Mouse (Mus musculus) MEL (cell line): ENCODE results near the gene Cdc20. TPM values are rescaled to one million over a fixed set of nuclear protein-coding genes. Genes with fewer than 3 reads are reported as not detected.

Source experiments
- DNase-seq: peaks from one replicate; pipeline ENCODE4 v3.0.0; 2011; ENCODE audit warnings: low read depth, low spot score
- H3K27ac ChIP-seq: 2 replicates; pipeline ENCODE4 v1.5.1; 2012; ENCODE audit warnings: low read depth, mild to moderate bottlenecking, control low read depth, low read length, moderate library complexity; ENCODE audit not compliant: control insufficient read depth
- H3K27me3 ChIP-seq, 2 experiments: fragments of 150-350 bp in 1 of 2; sonication (generic) in 1 of 2; 2 replicates each; pipeline ENCODE4 v1.6.1; 2012; ENCODE audit warnings: low read length in 2 of 2, mild to moderate bottlenecking in 2 of 2, improper control_type of control experiment in 1 of 2, moderate library complexity in 1 of 2; ENCODE audit not compliant: insufficient read depth in 2 of 2, control insufficient read depth in 1 of 2
- H3K36me3 ChIP-seq, 2 experiments: 2 replicates each; pipeline ENCODE4 v1.6.1; 2012 to 2014; ENCODE audit warnings: low read length in 2 of 2, improper control_type of control experiment in 1 of 2, inconsistent platforms in 1 of 2, mild to moderate bottlenecking in 1 of 2; ENCODE audit not compliant: insufficient read depth in 2 of 2, control insufficient read depth in 1 of 2
- H3K4me1 ChIP-seq, 2 experiments: fragments of 150-350 bp in 1 of 2; sonication (generic) in 1 of 2; 2 replicates each; pipeline ENCODE4 v1.6.1; 2012; ENCODE audit warnings: low read length in 2 of 2, improper control_type of control experiment in 1 of 2, mild to moderate bottlenecking in 1 of 2; ENCODE audit not compliant: insufficient read depth in 2 of 2, control insufficient read depth in 1 of 2
- H3K4me3 ChIP-seq, 2 experiments: fragments of 150-350 bp in 1 of 2; sonication (generic) in 1 of 2; 2 replicates each; pipeline ENCODE4 v1.5.1; 2012; ENCODE audit warnings: low read depth in 2 of 2, low read length in 2 of 2, mild to moderate bottlenecking in 2 of 2, moderate library complexity in 2 of 2, control low read depth in 1 of 2, improper control_type of control experiment in 1 of 2; ENCODE audit not compliant: control insufficient read depth in 1 of 2, insufficient read depth in 1 of 2
- H3K79me2 ChIP-seq: 2 replicates; pipeline ENCODE4 v1.6.1; 2012; ENCODE audit warnings: mild to moderate bottlenecking, low read length, moderate library complexity; ENCODE audit not compliant: control insufficient read depth, poor library complexity, insufficient read depth
- H3K9ac ChIP-seq: 2 replicates; pipeline ENCODE4 v1.6.1; 2012; ENCODE audit warnings: low read depth, mild to moderate bottlenecking, control low read depth, low read length, moderate library complexity; ENCODE audit not compliant: control insufficient read depth, poor library complexity, severe bottlenecking
- H3K9me3 ChIP-seq: fragments of 150-350 bp; sonication (generic); replicated peaks from 2 replicates; pipeline ENCODE4 v1.6.1; 2012; ENCODE audit warnings: mild to moderate bottlenecking, low read length, improper control_type of control experiment, moderate library complexity; ENCODE audit not compliant: insufficient read depth
- BHLHE40 ChIP-seq: IDR thresholded peaks from 2 replicates; pipeline ENCODE4 v1.6.1; 2012; ENCODE audit warnings: low read depth, mild to moderate bottlenecking, inconsistent platforms, low read length, improper control_type of control experiment, borderline replicate concordance
- E2F4 ChIP-seq: IDR thresholded peaks from 2 replicates; pipeline ENCODE4 v1.6.1; 2011; ENCODE audit warnings: low read depth, low read length, improper control_type of control experiment, borderline replicate concordance
- ELF1 ChIP-seq: IDR thresholded peaks from 2 replicates; pipeline ENCODE4 v1.6.1; 2014; ENCODE audit warnings: low read depth, mild to moderate bottlenecking, inconsistent platforms, low read length, improper control_type of control experiment, moderate library complexity
- ETS1 ChIP-seq: IDR thresholded peaks from 2 replicates; pipeline ENCODE4 v1.6.1; 2012; ENCODE audit warnings: low read depth, mild to moderate bottlenecking, inconsistent platforms, low read length, improper control_type of control experiment, moderate library complexity
- GABPA ChIP-seq: IDR thresholded peaks from 2 replicates; pipeline ENCODE4 v1.6.1; 2012; ENCODE audit warnings: low read depth, mild to moderate bottlenecking, inconsistent platforms, low read length, improper control_type of control experiment, moderate library complexity
- GATA1 ChIP-seq: IDR thresholded peaks from 2 replicates; pipeline ENCODE4 v1.6.1; 2011; ENCODE audit warnings: low read depth, low read length, improper control_type of control experiment
- HCFC1 ChIP-seq: IDR thresholded peaks from 2 replicates; pipeline ENCODE4 v1.6.1; 2012; ENCODE audit warnings: low read depth, mild to moderate bottlenecking, inconsistent platforms, low read length, improper control_type of control experiment, moderate library complexity
- MAX ChIP-seq: IDR thresholded peaks from 2 replicates; pipeline ENCODE4 v1.6.1; 2011; ENCODE audit warnings: low read length, improper control_type of control experiment
- MAZ ChIP-seq: IDR thresholded peaks from 2 replicates; pipeline ENCODE4 v1.6.1; 2012; ENCODE audit warnings: low read depth, mild to moderate bottlenecking, inconsistent platforms, low read length, improper control_type of control experiment
- MXI1 ChIP-seq: IDR thresholded peaks from 2 replicates; pipeline ENCODE4 v1.6.1; 2011; ENCODE audit warnings: mild to moderate bottlenecking, low read depth, low read length, improper control_type of control experiment
- MYB ChIP-seq: IDR thresholded peaks from 2 replicates; pipeline ENCODE4 v1.6.1; 2011; ENCODE audit warnings: mild to moderate bottlenecking, low read depth, low read length, improper control_type of control experiment
- MYC ChIP-seq: IDR thresholded peaks from 2 replicates; pipeline ENCODE4 v1.6.1; 2011; ENCODE audit warnings: low read depth, mild to moderate bottlenecking, low read length, improper control_type of control experiment, moderate library complexity
- NRF1 ChIP-seq: IDR thresholded peaks from 2 replicates; pipeline ENCODE4 v1.6.1; 2014; ENCODE audit warnings: low read depth, mild to moderate bottlenecking, inconsistent platforms, low read length, improper control_type of control experiment, moderate library complexity; ENCODE audit not compliant: poor library complexity, insufficient read depth, severe bottlenecking
- POLR2AphosphoS2 ChIP-seq: IDR thresholded peaks from 2 replicates; pipeline ENCODE4 v1.6.1; 2011; ENCODE audit warnings: low read length, improper control_type of control experiment
- POLR2AphosphoS5 ChIP-seq: IDR thresholded peaks from 2 replicates; pipeline ENCODE4 v1.6.1; 2012; ENCODE audit warnings: low read depth, borderline replicate concordance, mild to moderate bottlenecking, inconsistent platforms, low read length, moderate library complexity, mixed read lengths
- SMC3 ChIP-seq: IDR thresholded peaks from 2 replicates; pipeline ENCODE4 v1.6.1; 2011; ENCODE audit warnings: low read depth, low read length, improper control_type of control experiment
- TCF12 ChIP-seq: IDR thresholded peaks from 2 replicates; pipeline ENCODE4 v1.6.1; 2014; ENCODE audit warnings: low read depth, mild to moderate bottlenecking, inconsistent platforms, low read length, improper control_type of control experiment, moderate library complexity
- USF1 ChIP-seq: IDR thresholded peaks from 2 replicates; pipeline ENCODE4 v1.6.1; 2014; ENCODE audit warnings: low read depth, mild to moderate bottlenecking, inconsistent platforms, low read length, improper control_type of control experiment, moderate library complexity
- USF2 ChIP-seq, 2 experiments: IDR thresholded peaks; 2 replicates each; pipeline ENCODE4 v1.6.1; 2011 to 2012; ENCODE audit warnings: improper control_type of control experiment in 2 of 2, low read length in 2 of 2, borderline replicate concordance in 1 of 2, inconsistent platforms in 1 of 2, low read depth in 1 of 2, mild to moderate bottlenecking in 1 of 2; ENCODE audit not compliant: insufficient read depth in 1 of 2
- ZC3H11A ChIP-seq: IDR thresholded peaks from 2 replicates; pipeline ENCODE4 v1.6.1; 2012; ENCODE audit warnings: low read depth, mild to moderate bottlenecking, inconsistent platforms, low read length, improper control_type of control experiment
- ZKSCAN1 ChIP-seq: IDR thresholded peaks from 2 replicates; pipeline ENCODE4 v1.6.1; 2012; ENCODE audit warnings: low read depth, mild to moderate bottlenecking, inconsistent platforms, low read length, improper control_type of control experiment, moderate library complexity
- polyA plus RNA-seq, 2 experiments: library from polyadenylated mRNA; stranded (reverse) in 1 of 2; unstranded in 1 of 2; fragments of >175 nt in 1 of 2; fragments of >200 nt in 1 of 2; gene quantifications; 2 replicates each; pipeline versions ENCODE4 v1.2.1 to v1.2.4; 2012; ENCODE audit warnings: low replicate concordance in 2 of 2, low read depth in 1 of 2; ENCODE audit not compliant: insufficient read length in 2 of 2, insufficient read depth in 1 of 2, missing spikeins in 1 of 2
- total RNA-seq: library from RNA; depleted of rRNA; stranded (reverse); fragments of 300-350 nt; gene quantifications from 2 replicates; pipeline ENCODE4 v1.2.3, GENCODE M21; 2012

The Cdc20 gene
- total and polyA plus RNA-seq, 3 experiments: 189 to 247 TPM; not detected in 1

GRCm38 (mm10) chr4:118436820-118437603 is at the start of gene Cdc20 (continued):
- TF ChIP-seq MYC (peak; percentile 48; the same call in 1 of the 2 replicates), NRF1 (no peak), SMC3 (no peak), GABPA (no peak)
- TF ChIP-seq, all 39 proteins: peak for 15

DNA sequence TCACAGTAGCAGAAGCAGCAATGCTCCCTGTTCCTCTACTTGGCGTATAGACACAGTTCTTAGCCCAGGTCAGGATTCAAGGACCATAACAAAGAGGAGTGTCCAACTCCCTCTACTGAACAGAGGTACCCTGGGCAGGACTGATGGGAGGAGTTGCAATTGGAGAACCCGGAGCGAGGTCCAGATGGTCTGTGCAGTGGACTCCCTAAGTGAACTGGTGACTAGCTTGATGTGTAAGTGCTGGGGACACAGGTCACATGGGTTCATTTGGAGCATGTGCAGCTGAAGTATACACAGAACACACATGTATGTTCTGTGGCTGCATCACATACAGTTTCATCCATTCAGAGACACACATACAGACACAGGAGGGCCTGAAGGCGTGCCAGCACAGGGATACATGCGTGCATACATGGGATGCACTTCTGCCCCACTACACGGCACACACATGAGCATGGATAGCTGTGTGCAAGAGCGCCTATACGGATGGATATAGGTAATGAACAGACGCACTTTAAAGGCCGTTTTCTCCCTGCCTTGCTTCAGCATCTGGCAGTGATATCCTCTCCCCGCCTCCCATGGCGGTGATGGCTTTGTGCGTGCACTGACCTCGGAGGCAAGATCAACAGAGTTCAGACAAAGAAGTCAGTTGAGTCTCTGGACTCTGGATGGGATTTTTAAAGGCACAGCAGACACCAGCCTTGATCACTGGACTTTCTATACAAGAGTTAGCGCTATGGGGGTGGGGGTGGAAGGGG is 39.8 kb upstream of the Cdc20 start:
- TF ChIP-seq ETS1 (no peak), GATA1 (no peak), ZKSCAN1 (no peak), BHLHE40 (no peak), POLR2AphosphoS5 (no peak), USF1 (no peak), MAX (no peak), MAZ (no peak), E2F4 (no peak), MYB (no peak), POLR2AphosphoS2 (no peak), ZC3H11A (no peak), MXI1 (no peak), ELF1 (no peak), HCFC1 (no peak), MYC (no peak), USF2 (IDR thresholded peaks at IDR 0.05; ENCODE audit: borderline replicate concordance in 1 of 2, insufficient read depth in 1 of 2, low read depth in 1 of 2, low read length in 2 of 2) (no peak), TCF12 (no peak)
- TF ChIP-seq, all 39 proteins: peak for 0

More for the DNA sequence above, 39.8 kb upstream of the Cdc20 start:
- Histone ChIP-seq H3K4me1 (no peaks in the 10 kb centered on the region), H3K9ac (no peak overlapping the region), H3K27ac (no peak overlapping the region), H3K36me3 (no peaks in the 10 kb centered on the region), H3K79me2 (no peaks in the 10 kb centered on the region), H3K9me3 (no peaks in the 10 kb centered on the region), H3K27me3 (peaks cover 11 to 13% of the 10 kb centered on the region in 2 experiments), H3K4me3 (no peak overlapping the region)
- no peak for DNase-seq
